Mouse (Mus musculus) lung, embryonic 16.5 days (tissue): ENCODE results near the gene Zrsr2. TPM values are rescaled to one million over a fixed set of nuclear protein-coding genes. Genes with fewer than 3 reads are reported as not detected.

Experiments
- ATAC-seq: fragments of 200-750 bp; cut with Nextera tagmentation; 2 replicates; pipeline ENCODE4 v1.8.0; 2017; ENCODE audit warnings: low read depth, mild to moderate bottlenecking, moderate library complexity
- H3K27ac ChIP-seq: fragments of 300-500 bp; sonication (generic); 2 replicates; pipeline ENCODE4 v1.5.1; 2014; ENCODE audit warnings: mild to moderate bottlenecking, control low read depth, low read length
- H3K27me3 ChIP-seq: fragments of 300-500 bp; sonication (generic); 2 replicates; pipeline ENCODE4 v1.6.1; 2014; ENCODE audit warnings: low read depth, low read length, mixed read lengths; ENCODE audit not compliant: control insufficient read depth, insufficient read depth
- H3K36me3 ChIP-seq: fragments of 300-500 bp; sonication (generic); 2 replicates; pipeline ENCODE4 v1.6.1; 2014; ENCODE audit warnings: low read length; ENCODE audit not compliant: control insufficient read depth, insufficient read depth
- H3K4me1 ChIP-seq: fragments of 300-500 bp; sonication (generic); replicated peaks from 2 replicates; pipeline ENCODE4 v1.6.1; 2014; ENCODE audit warnings: low read length, mixed read lengths; ENCODE audit not compliant: control insufficient read depth, insufficient read depth
- H3K4me2 ChIP-seq: fragments of 300-500 bp; sonication (generic); 2 replicates; pipeline ENCODE4 v1.6.1; 2014; ENCODE audit warnings: low read depth, low read length, control low read depth
- H3K4me3 ChIP-seq: fragments of 300-500 bp; sonication (generic); 2 replicates; pipeline ENCODE4 v1.5.1; 2014; ENCODE audit warnings: mild to moderate bottlenecking, low read length, control low read depth
- H3K9ac ChIP-seq: fragments of 300-500 bp; sonication (generic); 2 replicates; pipeline ENCODE4 v1.6.1; 2014; ENCODE audit warnings: low read length, control low read depth
- H3K9me3 ChIP-seq: fragments of 300-500 bp; sonication (generic); 2 replicates; pipeline ENCODE4 v1.6.1; 2016; ENCODE audit warnings: low read length; ENCODE audit not compliant: control insufficient read depth
- WGBS: fragments of 180-500 bp; shearing (Covaris S2); extraction: QIAGEN DNeasy Blood & Tissue Kit; methylation state at CpG from one replicate; pipeline ENCODE4 v1.1.7; 2014; 5-methylcytosine and 5-hydroxymethylcytosine counted together
- polyA plus RNA-seq: library from polyadenylated mRNA; unstranded; fragments of >200 nt; fragmentation: Nextera tagmentation; extraction: Ambion mirVana; gene quantifications from 2 replicates; pipeline ENCODE4 v1.2.1, GENCODE M21; 2015

The Zrsr2 gene
- polyA plus RNA-seq, 1 experiment from 2014 or later: 51.0 TPM

DNA sequence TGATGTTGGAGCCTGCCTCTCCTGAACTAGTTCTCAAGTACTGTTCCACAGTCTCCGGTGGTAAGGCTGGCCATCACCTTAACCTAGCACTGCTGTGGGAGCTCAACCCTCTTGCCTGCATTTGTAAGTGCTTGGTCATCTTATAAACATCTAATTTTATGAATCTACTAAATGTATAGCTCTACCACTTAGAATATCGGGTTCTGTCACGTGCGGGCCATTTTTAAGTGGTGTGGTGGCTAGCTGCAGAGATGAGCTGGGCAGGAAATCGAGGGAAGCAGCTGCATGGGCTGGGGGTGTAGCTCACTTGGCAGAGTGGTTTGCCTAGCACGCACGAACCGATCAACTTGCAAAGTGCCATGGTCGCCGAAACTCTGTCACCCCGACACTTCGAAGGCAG lies 1.1 kb downstream of the Zrsr2 start:
- Histone ChIP-seq H3K4me1 (no peaks in the 10 kb centered on the region; the same call in 1 of the 2 replicates), H3K27ac (peak overlapping the region; percentile 99), H3K36me3 (peaks cover 12% of the 10 kb centered on the region; the same call in 1 of the 2 replicates), H3K4me2 (peak overlapping the region; percentile 62), H3K27me3 (no peaks in the 10 kb centered on the region; the same call in 1 of the 2 replicates), H3K9ac (peak overlapping the region; percentile 85), H3K9me3 (no peaks in the 10 kb centered on the region), H3K4me3 (peak overlapping the region; percentile 78)
- ATAC-seq: 0 out of 2 replicates have a peak, but pooled peaks have one; percentile 1
- WGBS: 15% methylated on average over 12 of the region's 12 CpGs

DNA sequence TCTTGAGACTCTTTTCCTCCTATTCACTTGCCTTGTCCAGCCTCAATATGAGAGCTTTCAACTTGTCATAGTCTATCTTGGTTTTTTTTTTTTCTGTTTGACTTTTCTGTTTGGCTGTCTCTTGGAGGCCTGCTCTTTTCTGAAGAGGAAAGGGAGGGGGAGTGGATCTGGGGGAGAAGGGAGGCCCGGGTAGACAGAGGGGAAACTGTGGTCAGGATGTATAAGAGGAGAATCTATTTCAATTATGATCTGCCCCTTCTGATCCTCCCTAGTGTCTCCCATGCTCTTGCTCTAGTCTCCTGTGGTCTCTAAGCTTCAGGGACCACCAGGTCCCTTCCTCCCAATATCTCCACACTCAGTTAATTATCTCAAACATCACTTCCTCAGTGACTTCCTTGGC lies 6.8 kb downstream of the Zrsr2 start:
- H3K36me3 ChIP-seq: peaks cover 22% of the 10 kb centered on the region; the same call in 1 of the 2 replicates
- no peak for ATAC-seq
- 45% methylated on average over 1 of the region's 1 CpGs for WGBS

DNA sequence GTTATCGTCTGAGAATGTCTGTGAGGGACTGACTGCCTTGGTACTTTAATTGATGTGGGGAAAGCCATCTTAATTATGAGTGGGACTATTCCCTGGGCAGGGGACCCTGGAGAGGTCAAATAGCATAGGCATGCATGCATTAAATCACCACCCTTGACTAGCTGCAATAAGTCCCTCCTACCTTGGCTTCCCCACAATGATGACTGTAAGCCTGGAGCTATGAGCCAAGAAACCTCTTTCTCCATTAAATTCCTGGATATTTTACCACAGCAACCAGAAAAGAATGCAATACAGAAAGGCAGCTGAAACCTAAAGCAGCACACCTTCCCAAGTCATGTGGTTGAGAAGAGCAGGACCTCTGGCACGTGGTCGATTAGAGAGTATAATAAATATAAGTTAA lies 14.1 kb downstream of the Zrsr2 start:
- Histone ChIP-seq H3K36me3 (peaks cover 7% of the 10 kb centered on the region; the same call in 1 of the 2 replicates), H3K4me1 (no peaks in the 10 kb centered on the region), H3K9me3 (no peaks in the 10 kb centered on the region), H3K9ac (no peak overlapping the region), H3K27ac (no peak overlapping the region), H3K27me3 (no peaks in the 10 kb centered on the region), H3K4me3 (no peak overlapping the region), H3K4me2 (no peak overlapping the region)
- 80% methylated on average over 3 of the region's 3 CpGs for WGBS
- no peak for ATAC-seq

More for the DNA sequence above, 6.8 kb downstream of the Zrsr2 start:
- no peaks in the 10 kb centered on the region for H3K27me3 ChIP-seq
- H3K9ac ChIP-seq: no peak overlapping the region
- H3K27ac ChIP-seq: no peak overlapping the region
- H3K4me2 ChIP-seq: no peak overlapping the region
- H3K9me3 ChIP-seq: no peaks in the 10 kb centered on the region
- H3K4me1 ChIP-seq: no peaks in the 10 kb centered on the region
- H3K4me3 ChIP-seq: no peak overlapping the region

DNA sequence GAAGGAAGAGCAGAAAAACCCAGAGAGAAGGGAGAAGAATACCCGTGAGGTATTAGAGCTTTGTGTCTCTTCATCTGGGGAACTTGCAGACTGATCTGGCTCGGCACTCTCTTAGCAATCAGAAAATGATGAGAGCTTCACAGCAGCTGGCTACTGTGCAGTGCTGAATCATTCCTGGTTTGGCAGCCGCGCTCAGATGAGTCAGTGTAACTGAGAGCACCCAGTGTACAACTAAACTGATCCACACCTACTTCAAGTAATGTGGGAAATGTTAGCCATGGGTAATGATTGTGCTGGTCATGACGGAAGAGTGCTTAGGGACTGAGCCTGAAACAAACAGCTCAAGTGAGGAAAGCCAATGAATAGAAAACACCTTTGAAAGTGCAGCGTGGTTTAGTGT lies 19.9 kb downstream of the Zrsr2 start:
- Histone ChIP-seq H3K27ac (no peak overlapping the region), H3K4me2 (no peak overlapping the region), H3K4me1 (no peaks in the 10 kb centered on the region), H3K9ac (no peak overlapping the region), H3K4me3 (no peak overlapping the region), H3K27me3 (no peaks in the 10 kb centered on the region), H3K36me3 (peaks cover 9% of the 10 kb centered on the region; the same call in 1 of the 2 replicates), H3K9me3 (no peaks in the 10 kb centered on the region)
- 92% methylated on average over 6 of the region's 6 CpGs for WGBS
- ATAC-seq: no peak

DNA sequence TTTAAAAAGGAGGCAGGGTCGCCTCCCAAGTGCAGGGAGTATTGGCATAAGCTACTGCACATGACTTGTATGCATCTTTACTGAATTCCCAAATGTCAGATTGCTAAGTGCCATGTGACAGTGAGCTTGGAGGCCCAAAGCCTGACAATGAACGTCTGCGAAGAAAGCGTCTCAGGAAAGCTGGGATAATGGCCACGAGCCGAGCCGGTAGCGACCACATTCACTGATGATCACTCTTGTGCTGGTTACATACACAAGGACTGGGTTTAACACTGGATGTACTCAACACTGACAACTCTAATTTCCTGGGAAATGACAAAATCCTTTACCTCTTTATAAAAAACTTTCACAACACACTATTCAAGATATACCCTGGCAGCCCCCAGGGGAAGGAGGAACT lies 23.7 kb downstream of the Zrsr2 start:
- H3K9ac ChIP-seq: no peak overlapping the region
- H3K27ac ChIP-seq: no peak overlapping the region
- ATAC-seq: no peak
- H3K4me2 ChIP-seq: no peak overlapping the region
- WGBS: 80% methylated on average over 8 of the region's 8 CpGs
- no peak overlapping the region for H3K4me3 ChIP-seq
- no peaks in the 10 kb centered on the region for H3K4me1 ChIP-seq
- H3K36me3 ChIP-seq: peaks cover 9% of the 10 kb centered on the region; the same call in 1 of the 2 replicates
- no peaks in the 10 kb centered on the region for H3K9me3 ChIP-seq
- no peaks in the 10 kb centered on the region for H3K27me3 ChIP-seq

DNA sequence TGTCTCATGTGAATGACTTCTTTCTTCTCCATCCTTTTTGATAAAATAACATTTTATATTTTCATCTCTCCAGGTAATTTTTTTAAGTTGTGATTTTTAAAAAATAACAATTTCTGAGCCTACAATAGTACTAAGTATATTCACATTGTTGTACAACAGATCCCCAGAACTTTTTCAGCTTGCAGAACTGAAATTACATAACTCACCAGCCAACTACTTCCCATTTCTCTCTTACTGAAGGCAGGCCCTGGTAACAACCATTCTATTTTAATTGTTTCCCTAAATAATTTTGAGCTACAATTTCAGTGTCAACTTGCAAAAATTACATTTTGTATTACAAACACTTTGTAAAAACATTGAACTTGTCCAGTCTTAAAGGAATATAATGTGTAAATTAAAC lies 28.9 kb downstream of the Zrsr2 start:
- H3K27ac ChIP-seq: no peak overlapping the region
- no peak for ATAC-seq
- H3K36me3 ChIP-seq: no peaks in the 10 kb centered on the region
- H3K4me2 ChIP-seq: no peak overlapping the region
- H3K27me3 ChIP-seq: no peaks in the 10 kb centered on the region
- H3K9me3 ChIP-seq: no peaks in the 10 kb centered on the region
- H3K4me3 ChIP-seq: no peak overlapping the region
- H3K4me1 ChIP-seq: no peaks in the 10 kb centered on the region
- no peak overlapping the region for H3K9ac ChIP-seq

DNA sequence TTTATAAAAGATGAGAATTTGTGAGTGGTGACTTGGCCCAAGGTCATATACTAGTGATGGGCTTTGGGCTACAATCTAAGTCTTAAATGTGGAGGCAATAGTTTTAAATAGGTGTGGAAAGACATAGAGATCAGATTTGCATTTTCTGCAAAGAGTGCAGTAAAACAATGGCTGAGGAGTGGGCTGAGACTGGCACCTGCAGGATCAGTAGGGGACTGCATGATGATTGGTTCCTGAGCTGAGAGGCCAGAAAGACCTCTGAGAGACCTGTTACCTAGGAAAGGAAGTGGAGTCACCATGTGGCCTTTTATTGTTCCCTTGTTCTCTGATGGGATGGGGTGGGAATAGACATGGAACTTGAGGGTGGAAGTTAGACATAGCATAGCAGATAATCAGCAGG lies 45.7 kb downstream of the Zrsr2 start:
- ATAC-seq: no peak
- no peak overlapping the region for H3K9ac ChIP-seq

DNA sequence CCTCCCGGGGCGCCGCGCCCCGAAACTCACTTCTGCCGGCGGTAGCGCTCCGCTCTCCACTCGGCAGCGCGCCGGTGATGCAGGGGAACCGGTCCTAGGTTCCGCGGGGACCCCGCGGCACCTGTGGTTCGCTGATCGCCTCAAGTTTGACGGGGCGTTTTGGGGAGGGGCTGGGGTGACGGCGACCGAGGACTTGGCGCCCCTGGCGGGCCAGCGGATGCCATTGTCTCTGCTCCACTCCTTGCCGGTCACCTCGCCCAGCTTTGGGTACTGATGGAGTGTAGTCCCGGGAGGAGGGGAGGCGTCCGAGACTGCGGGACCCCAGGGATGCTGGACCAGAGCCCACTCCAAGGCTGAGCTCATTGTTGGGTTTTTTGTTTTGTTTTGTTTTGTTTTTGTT lies 49.1 kb downstream of the Zrsr2 start:
- Histone ChIP-seq H3K4me2 (peak overlapping the region; percentile 60), H3K4me1 (no peaks in the 10 kb centered on the region), H3K9me3 (no peaks in the 10 kb centered on the region), H3K36me3 (no peaks in the 10 kb centered on the region), H3K27me3 (no peaks in the 10 kb centered on the region), H3K4me3 (peak overlapping the region; percentile 67), H3K9ac (peak overlapping the region; percentile 71), H3K27ac (peak overlapping the region; percentile 57)
- 10% methylated on average over 23 of the region's 34 CpGs for WGBS
- peak; percentile 41 for ATAC-seq

More for the DNA sequence above, 45.7 kb downstream of the Zrsr2 start:
- Histone ChIP-seq H3K4me1 (no peaks in the 10 kb centered on the region), H3K27me3 (no peaks in the 10 kb centered on the region), H3K27ac (no peak overlapping the region), H3K36me3 (no peaks in the 10 kb centered on the region), H3K9me3 (no peaks in the 10 kb centered on the region), H3K4me3 (no peak overlapping the region), H3K4me2 (no peak overlapping the region)

DNA sequence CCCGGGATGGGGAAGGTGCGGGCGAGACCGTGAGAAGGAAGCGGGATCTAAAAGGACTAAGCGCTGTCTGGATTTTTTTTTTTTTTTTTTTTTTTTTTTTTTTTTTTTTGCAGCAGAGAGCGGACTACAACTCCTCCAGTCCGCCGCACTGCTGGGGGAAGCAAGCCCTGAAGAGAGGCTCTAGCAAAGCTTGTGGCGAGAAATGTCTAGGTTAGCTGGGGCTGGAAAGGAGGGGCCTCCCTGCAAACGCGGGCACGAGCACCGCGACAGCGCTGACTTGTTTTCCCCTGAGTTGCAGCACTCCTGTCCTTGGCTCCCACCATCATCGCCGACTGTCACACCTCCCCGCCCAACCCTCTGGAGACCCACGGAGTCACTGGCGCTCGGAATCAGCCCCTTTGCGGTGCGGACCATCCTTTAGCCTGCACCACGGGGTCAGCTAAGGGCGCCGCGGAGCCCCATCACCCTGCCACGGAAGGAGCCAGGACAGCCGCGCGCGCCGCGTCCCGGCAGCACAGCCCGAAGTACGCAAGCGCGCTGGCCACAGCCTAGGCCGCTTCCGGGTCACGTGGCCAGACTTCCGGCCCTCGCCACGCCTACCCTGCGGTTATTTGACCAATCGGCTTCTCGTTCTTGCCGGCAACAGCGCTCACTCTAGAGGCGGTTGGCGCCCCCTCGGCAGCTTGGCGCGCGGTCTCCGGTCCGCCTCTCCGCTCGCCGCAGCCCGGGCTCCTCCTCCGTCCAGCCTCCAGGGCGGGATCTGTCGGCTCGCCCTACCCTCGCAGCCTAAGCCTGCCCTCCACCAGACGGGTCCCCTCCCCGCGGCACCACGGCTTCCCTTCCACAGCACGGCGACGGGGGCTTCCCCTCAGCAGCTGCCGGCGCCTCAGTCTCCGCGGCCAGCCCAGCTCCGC lies 49.9 kb downstream of the Zrsr2 start, which contains the start of gene Ap1s2:
Gene Ap1s2 (plus strand): TSS at position 681 of the 914 bp plus-strand sequence.
- H3K4me1 ChIP-seq: no peaks in the 10 kb centered on the region
- 7% methylated on average over 56 of the region's 80 CpGs for WGBS

More for the DNA sequence above, 49.9 kb downstream of the Zrsr2 start, which contains the start of gene Ap1s2:
- H3K4me2 ChIP-seq: peak within 1 kb of the TSS; percentile 65
- peak within 1 kb of the TSS; percentile 67 for H3K4me3 ChIP-seq
- no peaks in the 10 kb centered on the region for H3K36me3 ChIP-seq
- ATAC-seq: peak; percentile 100
- no peaks in the 10 kb centered on the region for H3K27me3 ChIP-seq
- H3K27ac ChIP-seq: peak within 1 kb of the TSS; percentile 59
- H3K9ac ChIP-seq: peak within 1 kb of the TSS; percentile 75
- no peaks in the 10 kb centered on the region for H3K9me3 ChIP-seq
